Mouse (Mus musculus): ENCODE measurements around the gene Sirt7. TPM values are rescaled to one million over a fixed set of nuclear protein-coding genes. Genes with fewer than 3 reads are reported as not detected.

The Sirt7 gene
- total and polyA plus RNA-seq, 3 experiments = 72.3 to 78.2 TPM; not detected in 1

DNA sequence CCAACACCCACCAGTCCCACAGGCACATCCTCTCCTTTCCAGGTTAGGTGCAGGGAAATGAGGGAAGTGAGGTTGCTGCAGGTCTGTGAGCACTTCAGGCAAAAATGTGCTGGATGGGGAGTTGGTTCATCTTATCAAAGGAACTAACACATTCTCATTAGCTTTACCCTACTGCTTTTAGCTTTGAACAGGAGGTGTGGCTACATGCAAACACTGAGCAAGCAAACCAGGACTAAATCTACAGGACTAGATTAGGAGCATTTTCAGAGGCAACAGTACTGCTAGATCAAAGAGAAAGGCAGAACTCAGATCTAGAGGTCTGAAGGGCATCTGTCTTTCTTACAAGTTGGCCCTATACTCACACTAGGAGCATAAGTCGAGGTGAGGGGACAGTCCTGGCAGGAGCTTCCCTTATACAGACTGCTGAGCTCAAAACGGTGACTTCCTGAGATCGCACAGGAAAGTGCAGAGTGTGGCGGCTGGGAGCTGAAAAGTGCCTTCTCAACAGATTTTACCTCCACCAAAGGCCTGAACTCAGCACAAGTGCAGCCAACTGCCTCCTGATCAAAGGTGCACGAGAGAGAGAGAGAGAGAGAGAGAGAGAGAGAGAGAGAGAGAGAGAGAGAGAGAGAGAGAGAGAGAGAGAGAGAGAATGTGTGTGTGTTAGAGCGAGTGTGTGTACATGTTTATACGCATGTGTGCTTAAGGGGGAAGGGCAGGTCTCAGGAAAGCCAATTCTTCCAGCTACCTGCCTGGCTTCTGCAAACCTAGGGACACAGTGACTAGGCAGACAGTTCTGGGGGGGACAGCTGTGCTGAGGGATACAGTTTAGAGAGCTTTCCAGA, 6.1 kb upstream of the Sirt7 start (continued):
- TF ChIP-seq NRF1 (IDR thresholded peaks at IDR 0.05; ENCODE audit: insufficient read depth, low read depth, low read length, poor library complexity, severe bottlenecking) (no peak), TBP (IDR thresholded peaks at IDR 0.05; ENCODE audit: low read depth, low read length) (0 out of 2 replicates have a peak, but pooled peaks have one; percentile 24), MAX (IDR thresholded peaks at IDR 0.05; ENCODE audit: low read length) (0 out of 2 replicates have a peak, but pooled peaks have one; percentile 27), ZC3H11A (IDR thresholded peaks at IDR 0.05; ENCODE audit: low read depth, low read length) (no peak)

DNA sequence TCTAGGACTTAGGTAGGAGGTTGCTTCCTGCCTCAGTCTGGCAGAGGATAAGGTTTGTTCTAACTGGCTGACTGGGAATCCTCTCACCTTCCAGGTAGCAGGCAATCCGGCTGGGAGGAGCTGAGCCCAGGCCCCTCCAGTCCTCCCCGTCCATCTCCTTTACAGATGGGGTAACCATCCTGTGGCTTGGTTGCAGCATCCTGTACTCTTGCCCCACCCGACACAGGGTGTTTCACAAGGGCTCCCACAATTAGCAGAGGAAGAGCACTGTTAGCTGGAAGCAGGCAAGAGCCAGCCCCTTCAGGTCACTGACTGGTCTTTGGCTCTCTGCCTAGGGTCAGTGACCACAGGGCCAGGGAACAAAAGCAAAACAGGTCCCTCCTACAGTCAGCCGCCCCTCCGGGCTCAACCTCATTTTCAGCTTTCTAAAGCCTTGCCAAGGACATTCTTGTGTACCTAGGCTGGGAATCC, 5.4 kb upstream of the Sirt7 start:
- peaks cover 19 to 38% of the 10 kb centered on the region in 2 experiments for H3K4me1 ChIP-seq (ENCODE audit: control insufficient read depth in 1 of 2, insufficient read depth in 2 of 2, low read length in 2 of 2)
- DNase-seq (ENCODE audit: low read depth, low spot score) = no peak

DNA sequence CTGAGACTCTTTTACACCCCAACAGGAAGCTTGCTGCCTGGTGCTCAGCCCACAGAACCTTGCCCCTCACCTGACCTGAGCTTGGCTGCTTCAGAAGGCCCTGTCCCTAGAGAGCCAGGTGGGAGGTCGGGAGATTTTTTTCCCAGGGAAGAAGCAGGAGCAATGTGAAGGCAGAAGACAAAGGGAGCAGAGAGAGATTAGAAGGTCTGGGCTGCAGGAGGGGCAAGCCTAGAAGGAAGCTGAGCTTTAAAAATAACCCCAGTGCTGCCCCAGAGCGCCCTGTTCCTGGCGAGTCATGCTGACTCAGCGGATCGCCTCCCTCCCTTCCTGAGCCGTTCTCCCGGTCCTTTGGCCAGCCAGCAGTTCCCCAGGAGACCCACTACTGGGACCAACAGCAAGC, 4.9 kb upstream of the Sirt7 start:
- Histone ChIP-seq H3K79me2 (ENCODE audit: control insufficient read depth, insufficient read depth, low read length, poor library complexity) (peaks cover 60% of the 10 kb centered on the region), H3K36me3 (ENCODE audit: control insufficient read depth in 1 of 2, insufficient read depth in 2 of 2, low read length in 2 of 2) (peaks cover 3 to 34% of the 10 kb centered on the region in 2 experiments; a peak in 3 of 4 replicates), H3K9me3 (replicated peaks; ENCODE audit: insufficient read depth, low read length) (no peaks in the 10 kb centered on the region), H3K4me3 (ENCODE audit: control insufficient read depth in 1 of 2, insufficient read depth in 1 of 2, low read depth in 2 of 2, low read length in 2 of 2) (no peak overlapping the region), H3K9ac (ENCODE audit: control insufficient read depth, low read depth, low read length, poor library complexity, severe bottlenecking) (peak overlapping the region; percentile 98; the same call in 1 of the 2 replicates), H3K4me1 (ENCODE audit: control insufficient read depth in 1 of 2, insufficient read depth in 2 of 2, low read length in 2 of 2) (peaks cover 19 to 43% of the 10 kb centered on the region in 2 experiments), H3K27ac (ENCODE audit: control insufficient read depth, low read depth, low read length) (peak overlapping the region; percentile 19; the same call in 1 of the 2 replicates), H3K27me3 (ENCODE audit: control insufficient read depth in 1 of 2, insufficient read depth in 2 of 2, low read length in 2 of 2) (no peaks in the 10 kb centered on the region)
- TF ChIP-seq EP300 (IDR thresholded peaks at IDR 0.05; ENCODE audit: low read depth in 1 of 2, low read length in 2 of 2) (peak in 1 of 2 experiments; percentile 36; a peak in 1 of 4 replicates), ETS1 (IDR thresholded peaks at IDR 0.05; ENCODE audit: low read depth, low read length) (peak; percentile 27; the same call in 1 of the 2 replicates), MAFK (IDR thresholded peaks at IDR 0.05; ENCODE audit: borderline replicate concordance, low read depth, low read length) (peak; percentile 98), ZMIZ1 (IDR thresholded peaks at IDR 0.05; ENCODE audit: low read depth, low read length) (no peak), POLR2AphosphoS2 (IDR thresholded peaks at IDR 0.05; ENCODE audit: low read length) (no peak), ELF1 (IDR thresholded peaks at IDR 0.05; ENCODE audit: low read depth, low read length) (0 out of 2 replicates have a peak, but pooled peaks have one; percentile 17), GABPA (IDR thresholded peaks at IDR 0.05; ENCODE audit: low read depth, low read length) (peak; percentile 96), TCF12 (IDR thresholded peaks at IDR 0.05; ENCODE audit: low read depth, low read length) (0 out of 2 replicates have a peak, but pooled peaks have one; percentile 21)
- peak; percentile 64 for DNase-seq (ENCODE audit: low read depth, low spot score)

More for the DNA sequence above, 5.4 kb upstream of the Sirt7 start:
- peak overlapping the region; percentile 2; the same call in 1 of the 2 replicates for H3K27ac ChIP-seq (ENCODE audit: control insufficient read depth, low read depth, low read length)
- no peak for TF ChIP-seq NELFE (IDR thresholded peaks at IDR 0.05; ENCODE audit: low read depth, low read length)
- TF ChIP-seq BHLHE40 (IDR thresholded peaks at IDR 0.05; ENCODE audit: borderline replicate concordance, low read depth, low read length) = no peak
- no peaks in the 10 kb centered on the region for H3K9me3 ChIP-seq (replicated peaks; ENCODE audit: insufficient read depth, low read length)
- H3K27me3 ChIP-seq (ENCODE audit: control insufficient read depth in 1 of 2, insufficient read depth in 2 of 2, low read length in 2 of 2) = no peaks in the 10 kb centered on the region
- peaks cover 57% of the 10 kb centered on the region for H3K79me2 ChIP-seq (ENCODE audit: control insufficient read depth, insufficient read depth, low read length, poor library complexity)
- H3K4me3 ChIP-seq (ENCODE audit: control insufficient read depth in 1 of 2, insufficient read depth in 1 of 2, low read depth in 2 of 2, low read length in 2 of 2) = no peak overlapping the region
- H3K36me3 ChIP-seq (ENCODE audit: control insufficient read depth in 1 of 2, insufficient read depth in 2 of 2, low read length in 2 of 2) = peaks cover 3 to 31% of the 10 kb centered on the region in 2 experiments; a peak in 3 of 4 replicates
- peak overlapping the region; percentile 98 for H3K9ac ChIP-seq (ENCODE audit: control insufficient read depth, low read depth, low read length, poor library complexity, severe bottlenecking)

All from MEL (cell line).